Mouse (Mus musculus): ENCODE data around the gene Notch1.

GRCm38 (mm10) chr2:26480911-26481310 lies 35.6 kb downstream of the Notch1 start:
- no peak for TF ChIP-seq POLR2A (IDR thresholded peaks at IDR 0.05; ENCODE audit: control insufficient read depth, extremely low read depth, insufficient read depth, low read length, poor library complexity)
- TF ChIP-seq CTCF (IDR thresholded peaks at IDR 0.05; ENCODE audit: borderline replicate concordance, control insufficient read depth, extremely low read depth, insufficient read depth, low read length, poor library complexity) = no peak
